Mouse (Mus musculus) ovary, adult 18-20 months (tissue): ENCODE measurements around the gene Soat1.
A peak's percentile ranks its signal among the peaks of the same experiment; 100 is the strongest.

Source experiments
- DNase-seq: peaks from one replicate; pipeline ENCODE4 v3.0.0; 2022; ENCODE audit warnings: low spot score, mixed read lengths

Soat1 gene

DNA sequence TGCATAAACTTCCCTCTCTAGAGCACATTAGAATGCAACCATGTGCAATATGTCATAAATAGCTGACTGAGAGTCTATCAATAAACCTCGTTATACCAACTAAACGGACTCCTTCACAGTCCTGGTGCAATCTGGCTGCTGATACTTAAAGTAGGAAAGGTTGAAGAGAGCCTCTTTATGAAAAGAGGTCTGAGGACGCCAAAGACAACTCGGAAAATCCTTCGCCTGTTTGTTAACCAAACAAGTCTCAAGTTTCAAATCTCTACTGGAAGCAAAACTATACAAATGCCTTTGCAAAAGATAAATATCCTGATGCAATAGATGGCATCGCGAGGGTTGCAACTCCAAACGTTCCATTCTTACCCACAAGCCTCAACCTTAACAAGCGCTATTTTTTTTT is 9.2 kb downstream of the Soat1 start:
- no peak for DNase-seq

DNA sequence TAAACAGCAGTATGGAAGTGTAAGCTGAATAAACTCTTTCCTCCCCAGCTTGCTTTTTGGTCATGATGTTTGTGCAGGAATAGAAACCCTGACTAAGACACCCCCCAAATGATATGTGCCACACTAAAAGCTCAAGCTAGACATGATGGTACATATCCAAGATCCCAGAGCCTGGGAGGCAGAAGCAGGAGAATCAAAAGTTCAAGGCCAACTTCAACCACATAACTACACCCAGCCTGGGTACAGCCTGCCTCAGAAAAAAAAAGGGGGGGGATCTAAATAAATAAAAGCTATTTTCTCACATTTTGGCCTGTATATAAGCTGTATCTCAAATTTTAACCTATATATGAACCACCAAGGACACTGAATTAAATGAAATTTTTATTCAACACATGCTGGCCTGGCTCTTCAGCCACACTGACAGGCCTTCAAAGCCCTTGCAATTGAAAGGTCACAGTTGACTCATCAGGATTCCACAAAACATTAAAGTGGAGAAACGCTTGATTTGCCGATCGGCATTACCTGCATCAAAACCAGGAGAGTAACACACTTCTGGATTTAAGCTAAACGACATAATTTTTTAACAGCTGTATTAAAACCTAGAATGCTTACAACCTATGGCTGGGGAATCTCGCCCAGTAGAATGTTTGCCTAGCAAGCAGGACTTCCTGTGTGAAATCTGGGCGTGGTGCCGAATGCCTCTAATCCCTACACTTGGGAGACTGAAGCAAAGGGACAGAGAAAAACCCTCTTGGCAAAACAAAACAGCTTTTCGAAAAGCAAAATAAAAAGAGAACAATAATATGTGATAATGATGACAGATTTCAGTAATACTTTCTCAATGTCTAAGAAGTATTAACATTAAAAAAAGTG is 9.9 kb downstream of the Soat1 start:
- DNase-seq: no peak

DNA sequence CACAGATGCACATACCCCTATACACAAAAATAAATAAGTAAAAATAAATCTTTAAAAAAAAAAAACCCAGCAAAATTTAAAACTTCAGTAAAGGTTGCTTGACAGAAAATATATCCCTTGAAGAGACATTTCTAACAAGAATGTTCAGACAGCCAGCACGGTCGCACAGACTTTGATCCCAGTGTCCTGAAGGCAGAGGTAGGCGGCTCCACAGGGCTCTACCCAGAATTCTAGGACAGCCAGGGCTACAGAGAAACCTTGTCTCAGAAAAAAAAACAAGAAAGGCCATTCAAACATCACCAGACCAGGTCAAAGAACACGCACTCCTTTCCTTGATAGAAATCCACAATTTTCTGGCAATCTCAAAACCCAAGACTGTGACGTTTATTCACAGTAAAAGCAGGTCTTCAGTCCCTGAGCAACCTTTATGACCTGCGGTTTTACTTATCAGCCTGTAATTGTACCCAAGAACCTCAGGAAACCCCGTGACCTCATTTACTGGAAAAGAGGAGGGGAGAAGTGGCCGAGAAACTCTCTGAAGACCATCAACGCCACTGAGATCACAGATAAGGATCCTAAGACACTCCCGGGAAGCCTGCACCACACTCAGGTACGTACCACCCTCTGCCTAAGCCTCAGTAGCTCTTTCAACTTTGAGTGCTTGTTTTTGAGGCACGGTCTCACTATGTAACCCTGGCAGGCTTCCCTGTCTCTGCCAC is 11.7 kb downstream of the Soat1 start:
- no peak for DNase-seq

DNA sequence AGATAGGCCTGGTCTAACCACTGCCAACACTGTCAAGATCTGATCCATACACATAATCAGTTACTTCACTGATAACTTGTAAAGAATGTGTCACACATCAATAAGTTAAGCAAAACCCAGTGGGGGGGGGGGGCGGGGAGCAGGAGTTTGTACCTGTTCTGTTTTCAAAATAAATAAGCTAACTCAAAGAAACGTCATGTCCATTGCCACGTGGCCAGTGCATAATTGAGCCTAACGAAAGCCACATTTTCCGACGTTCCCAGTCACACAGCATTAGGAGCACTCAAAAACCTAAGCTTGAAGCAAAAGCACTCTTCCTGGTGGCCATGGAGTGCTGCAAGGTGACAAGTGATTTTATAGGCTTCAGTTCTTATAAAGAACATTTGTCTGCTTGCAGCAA is 13.1 kb downstream of the Soat1 start:
- DNase-seq: no peak

DNA sequence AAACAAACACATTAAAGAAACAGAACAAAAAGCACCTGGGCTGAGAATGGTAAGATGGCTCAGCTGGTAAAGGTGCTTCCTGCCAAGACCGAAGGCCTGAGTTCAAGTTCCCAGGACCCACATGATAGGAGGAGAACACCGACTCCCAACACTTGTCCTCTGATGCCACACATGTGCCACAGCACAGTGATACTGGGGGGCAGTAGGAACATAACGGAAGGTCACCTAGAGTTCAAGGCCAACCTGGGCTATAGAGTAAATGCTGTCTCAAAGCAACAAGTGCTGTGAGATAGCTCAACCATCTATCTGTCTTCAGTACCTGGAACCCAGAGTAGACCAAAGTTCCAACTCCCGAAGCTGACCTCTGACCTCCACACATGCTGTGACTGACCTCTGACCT is 13.9 kb downstream of the Soat1 start:
- no peak for DNase-seq

DNA sequence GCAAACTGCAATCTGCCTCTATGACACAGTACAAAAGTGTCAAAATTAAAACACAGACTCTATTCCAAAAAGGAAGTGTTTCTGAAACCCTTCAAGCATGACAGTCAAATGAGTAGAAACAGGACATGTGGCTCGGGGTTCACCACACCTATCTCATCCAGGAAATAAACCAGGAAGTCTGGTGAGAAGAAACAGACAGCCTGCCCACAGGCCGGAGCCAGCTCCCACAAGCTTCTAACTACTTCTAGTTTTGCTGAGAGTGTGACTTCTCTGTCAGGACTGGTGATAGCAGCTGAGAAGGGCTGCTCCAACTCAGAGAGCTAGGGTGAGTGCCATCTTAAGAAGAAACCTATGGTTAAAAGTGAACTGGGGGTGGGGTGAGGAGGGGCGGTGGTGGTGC is 14.4 kb downstream of the Soat1 start:
- no peak for DNase-seq

DNA sequence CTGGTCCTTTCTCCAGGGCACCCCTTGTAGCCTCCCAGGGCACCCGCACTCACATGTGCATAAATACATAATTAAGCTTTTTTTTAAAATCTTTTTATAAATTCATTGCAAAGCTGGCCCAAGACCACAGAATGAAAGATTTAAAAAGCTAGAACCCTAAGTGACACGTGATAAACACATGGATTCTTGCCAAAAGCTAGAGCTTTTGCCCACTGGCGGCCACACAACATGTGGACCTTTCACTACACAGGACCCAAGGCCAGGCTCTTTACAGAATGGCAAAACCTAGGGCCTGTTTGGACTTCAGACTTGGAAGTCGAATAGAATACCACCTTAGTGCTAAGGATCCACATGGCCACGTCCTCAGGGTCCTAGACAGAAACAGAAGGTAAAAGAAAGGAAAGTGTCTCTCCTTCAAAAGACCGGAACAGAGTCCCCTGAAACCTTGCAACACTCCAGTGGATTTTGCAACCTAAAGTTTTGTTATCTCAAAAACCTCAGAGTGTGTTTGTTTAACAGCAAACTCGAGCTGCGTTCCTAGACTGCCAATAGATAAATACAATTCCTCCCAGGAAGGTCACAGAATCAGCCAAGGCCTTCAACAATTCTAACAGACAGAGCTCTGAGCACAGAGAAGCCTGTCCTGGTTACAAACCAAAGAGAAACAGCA is 15.6 kb downstream of the Soat1 start:
- peak; percentile 51 for DNase-seq

DNA sequence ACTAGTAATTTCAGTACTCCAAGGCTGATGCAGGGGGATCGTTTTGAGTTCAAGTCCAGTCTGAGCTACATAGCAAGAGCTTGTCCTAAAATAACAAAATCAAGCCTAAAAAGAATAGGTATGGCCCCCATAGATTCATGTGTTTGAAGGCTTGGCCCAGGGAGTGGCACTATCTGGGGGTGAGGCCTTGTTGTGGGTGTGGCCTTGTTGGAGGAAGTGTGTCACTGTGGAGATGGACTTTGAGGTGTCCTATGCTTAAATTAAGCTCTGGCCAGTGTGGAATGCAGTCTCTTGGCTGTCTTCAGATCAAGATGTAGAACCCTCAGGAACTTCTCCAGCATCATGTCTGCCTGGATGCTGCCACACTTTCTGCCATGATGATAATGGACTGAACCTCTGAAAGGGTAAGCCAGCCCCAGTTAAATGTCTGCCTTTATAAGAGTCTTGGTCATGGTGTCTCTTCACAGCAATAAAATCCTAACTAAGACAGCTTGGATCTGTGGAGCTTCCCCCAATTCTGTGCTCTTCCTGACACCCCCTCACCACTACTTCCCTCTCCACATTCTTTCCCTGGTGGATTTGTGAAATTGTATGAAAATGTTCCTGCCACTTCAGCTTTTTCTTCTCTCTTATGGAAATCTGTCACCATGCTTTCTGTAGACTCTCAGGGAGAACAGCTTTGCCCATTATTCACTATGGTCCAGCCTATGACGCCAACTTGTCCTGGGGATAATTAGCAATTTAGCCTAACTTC is 18.9 kb downstream of the Soat1 start:
- no peak for DNase-seq

DNA sequence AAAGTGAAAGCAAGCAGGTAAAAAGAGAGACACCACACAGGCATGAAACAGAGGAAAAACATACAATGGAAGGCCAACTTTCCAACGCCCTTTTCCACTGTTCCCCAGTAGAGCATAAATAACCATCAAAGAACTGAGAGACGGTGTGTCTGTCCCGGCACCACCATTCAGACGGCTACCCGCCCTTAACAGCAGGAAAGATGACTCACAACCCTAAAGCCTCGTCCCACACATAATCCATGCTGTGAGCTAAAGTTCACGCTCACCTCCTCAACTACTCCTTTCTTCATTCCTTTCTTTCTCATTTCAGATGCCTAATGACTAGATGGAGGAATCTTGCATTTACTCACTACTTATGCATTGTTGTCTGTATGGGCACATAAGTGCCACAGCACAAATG is 19.7 kb downstream of the Soat1 start:
- no peak for DNase-seq

DNA sequence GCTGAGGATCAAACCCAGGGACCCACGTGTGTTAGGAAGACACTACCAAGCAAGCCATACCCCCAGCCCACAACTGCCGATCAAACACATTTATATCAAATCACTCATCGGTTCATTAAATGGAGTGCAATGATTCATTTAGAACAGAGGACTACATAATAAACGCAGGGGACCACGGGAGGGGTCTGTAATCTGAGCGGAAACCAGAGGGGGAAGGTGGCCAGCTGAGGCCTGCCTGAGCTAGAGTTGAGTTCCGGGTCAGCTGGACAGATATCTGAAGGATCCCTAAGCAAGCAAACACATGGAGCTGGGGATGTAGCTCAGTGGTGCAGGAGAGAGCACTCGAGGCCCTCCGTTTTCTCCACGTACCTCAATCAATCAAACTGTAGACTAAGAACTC is 20.3 kb downstream of the Soat1 start:
- DNase-seq: no peak

DNA sequence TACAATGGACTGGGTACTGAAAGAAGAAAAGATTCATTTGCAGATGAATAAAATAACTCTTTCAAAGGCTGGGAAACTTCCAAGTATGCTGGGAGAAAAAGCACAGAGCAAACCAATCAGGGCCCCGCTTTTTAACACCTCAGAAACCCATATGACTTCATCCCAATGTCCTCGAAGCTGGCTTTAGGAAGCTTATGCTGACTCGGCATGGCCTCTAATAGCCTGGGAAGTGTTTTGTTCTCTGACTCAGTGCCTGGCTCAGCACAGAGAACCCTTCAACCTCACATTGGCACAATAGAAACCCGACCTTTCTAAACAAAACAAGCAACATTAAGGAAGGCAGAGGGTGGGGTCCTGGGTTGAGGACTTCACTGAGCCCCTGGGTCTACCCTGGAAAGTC is 23.7 kb downstream of the Soat1 start:
- DNase-seq: no peak

DNA sequence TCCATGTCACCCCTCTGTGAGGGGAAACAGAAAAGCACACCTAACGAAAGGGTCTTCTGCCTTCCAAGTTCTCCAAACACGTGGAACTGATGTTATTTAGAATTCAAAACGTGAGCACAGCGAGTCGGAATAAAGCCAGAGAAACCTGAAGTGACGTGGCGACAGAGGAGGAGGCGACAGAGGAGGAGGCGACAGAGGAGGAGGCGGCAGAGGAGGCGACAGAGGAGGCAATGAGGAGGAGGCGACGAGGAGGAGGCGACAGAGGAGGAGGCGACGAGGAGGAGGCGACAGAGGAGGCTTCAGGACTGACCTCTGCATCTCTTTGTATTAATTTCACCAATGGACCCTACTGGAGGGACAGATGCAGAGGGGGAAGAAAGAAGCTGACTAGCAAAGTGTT is 24.4 kb downstream of the Soat1 start:
- DNase-seq: no peak

DNA sequence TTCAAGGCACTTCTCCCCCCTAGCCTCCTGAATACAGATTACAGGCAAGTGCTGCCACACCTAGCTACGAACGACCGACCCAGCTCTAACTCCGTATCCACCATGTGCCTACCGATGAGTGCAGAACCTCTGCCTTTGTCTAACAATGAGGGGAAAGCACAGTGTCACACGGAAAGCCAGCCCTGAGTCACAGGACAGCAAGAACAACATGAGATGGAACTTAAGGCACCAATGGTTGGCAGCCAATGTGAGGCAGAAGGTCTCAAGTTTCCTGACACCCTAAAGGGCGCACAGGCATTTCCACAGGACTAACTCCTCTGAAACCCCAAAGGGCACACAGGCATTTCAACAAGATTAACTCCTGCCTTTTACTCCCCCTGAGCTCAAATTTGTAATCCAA is 25.0 kb downstream of the Soat1 start:
- DNase-seq: no peak

DNA sequence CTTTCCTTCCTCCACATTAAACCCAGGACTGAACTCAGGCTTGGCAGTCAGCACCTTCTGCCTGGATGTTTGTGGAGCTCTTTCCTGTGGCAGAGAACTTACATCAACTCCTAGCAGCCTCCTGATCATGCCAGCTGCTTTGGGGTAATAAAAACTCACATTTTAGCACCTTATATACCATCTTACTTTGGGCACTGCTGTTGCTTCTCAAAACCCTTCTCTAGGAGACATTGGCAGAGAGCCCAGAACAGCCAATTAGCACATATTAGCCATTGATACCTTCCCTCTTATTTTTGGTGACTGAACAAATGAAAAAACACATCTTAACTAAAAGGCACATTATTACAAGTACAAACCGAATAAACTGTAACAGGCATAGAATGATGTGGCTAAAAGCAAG is 29.1 kb downstream of the Soat1 start:
- DNase-seq: no peak

DNA sequence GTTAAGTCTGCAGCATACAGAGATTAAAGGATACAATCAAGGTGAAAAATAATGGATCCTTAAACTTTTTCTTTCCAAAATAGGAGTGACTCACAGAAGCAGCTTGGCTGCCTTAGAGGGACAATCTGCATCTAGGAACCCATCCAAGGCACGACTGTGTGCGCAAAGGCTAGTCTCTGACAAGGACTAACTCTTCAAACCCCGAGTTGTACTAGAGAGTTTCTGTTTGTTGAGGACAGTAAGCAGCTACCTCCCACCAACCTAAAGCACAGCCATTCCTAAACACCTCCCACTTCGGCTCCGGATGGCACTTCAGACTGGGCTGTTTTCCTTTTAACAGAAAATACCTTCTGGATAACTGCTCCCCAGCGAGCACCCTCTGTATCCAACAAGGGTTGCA is 31.4 kb downstream of the Soat1 start:
- peak; percentile 50 for DNase-seq

DNA sequence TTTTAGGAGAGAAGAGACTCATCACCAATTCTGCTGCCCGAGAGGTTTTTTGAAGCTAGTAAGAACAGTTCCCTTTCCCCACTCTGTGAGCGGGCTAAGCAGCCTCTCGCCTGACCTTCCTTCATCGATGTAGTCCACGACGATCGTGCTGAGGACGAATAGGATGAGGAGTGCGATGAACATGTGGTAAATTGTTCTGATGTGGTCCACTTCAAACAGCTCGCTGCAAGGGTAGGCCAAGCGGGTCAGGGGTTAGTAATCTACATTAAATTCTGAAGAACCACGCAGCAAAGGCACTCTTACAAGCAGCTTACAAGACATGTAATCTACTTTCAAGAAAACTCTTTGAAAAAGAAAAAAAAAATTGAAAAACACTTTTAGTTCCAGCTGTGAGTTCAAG is 31.9 kb downstream of the Soat1 start:
- DNase-seq: no peak

DNA sequence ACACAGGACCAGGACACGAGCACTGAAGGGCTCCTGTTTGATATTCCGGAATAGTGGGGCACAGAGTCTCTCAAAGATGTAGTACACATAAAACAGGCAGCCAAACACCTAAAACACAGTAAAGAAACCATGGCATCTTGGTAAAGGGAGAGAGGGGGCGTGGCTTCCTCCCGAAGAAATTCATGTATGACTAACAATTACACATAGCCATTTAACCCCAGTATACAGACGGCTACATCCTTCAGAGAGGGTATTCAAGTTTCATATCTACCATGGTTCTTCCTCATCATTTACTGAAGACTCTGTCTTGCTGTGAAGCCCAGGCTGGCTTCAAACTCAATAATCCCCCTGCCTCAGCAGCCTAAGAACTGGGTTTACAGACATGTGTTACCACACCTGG is 36.4 kb downstream of the Soat1 start:
- no peak for DNase-seq

DNA sequence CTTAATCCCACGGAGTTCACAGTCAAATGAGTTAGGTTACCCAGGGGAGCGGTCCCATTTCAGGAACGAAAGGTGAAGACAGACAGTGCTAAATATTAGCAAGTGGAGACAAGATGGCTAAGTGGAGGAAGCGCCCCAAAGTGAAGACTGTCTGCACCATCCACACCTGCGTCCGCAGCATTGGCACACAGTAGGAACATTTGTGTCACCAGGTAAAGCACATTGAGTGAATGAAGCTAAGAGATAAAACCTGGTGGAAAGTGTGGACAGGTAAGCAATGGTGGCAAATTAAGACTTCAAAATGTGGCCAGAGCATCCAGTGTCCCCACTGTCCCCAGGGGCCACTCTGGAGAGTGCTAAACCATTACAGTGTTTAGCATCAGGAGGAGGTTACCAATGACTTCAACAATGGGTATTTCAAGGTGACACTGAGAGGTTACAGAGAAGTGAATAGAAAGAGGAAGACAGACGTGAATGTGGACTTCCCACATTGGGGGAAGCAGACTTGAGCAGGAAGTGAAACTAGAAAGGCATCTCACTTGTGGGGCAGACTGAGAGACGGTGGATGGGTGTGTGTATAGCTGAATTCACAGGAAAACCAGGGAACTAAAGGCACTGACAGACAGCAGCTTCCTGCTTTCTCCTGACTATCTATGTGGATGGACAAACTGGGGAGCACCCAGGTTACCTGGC is 37.0 kb downstream of the Soat1 start:
- no peak for DNase-seq

DNA sequence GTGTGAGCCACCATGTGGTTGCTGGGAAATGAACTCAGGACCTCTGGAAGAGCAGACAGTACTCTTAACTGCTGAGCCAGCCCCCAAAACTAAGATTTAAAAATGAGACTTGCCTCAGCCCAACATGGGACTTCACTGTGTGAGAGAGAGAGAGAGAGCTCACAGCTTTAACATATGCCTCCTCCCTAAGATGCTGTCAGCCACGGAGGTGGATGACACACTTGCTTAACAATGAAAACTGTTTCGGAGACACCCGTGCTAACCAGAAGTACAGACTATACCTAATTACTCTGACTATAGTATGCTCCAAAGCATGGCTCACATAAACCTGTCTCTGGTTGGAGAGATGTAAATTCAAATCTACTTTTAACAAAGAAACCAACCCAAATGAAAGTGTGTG is 40.6 kb downstream of the Soat1 start:
- no peak for DNase-seq

DNA sequence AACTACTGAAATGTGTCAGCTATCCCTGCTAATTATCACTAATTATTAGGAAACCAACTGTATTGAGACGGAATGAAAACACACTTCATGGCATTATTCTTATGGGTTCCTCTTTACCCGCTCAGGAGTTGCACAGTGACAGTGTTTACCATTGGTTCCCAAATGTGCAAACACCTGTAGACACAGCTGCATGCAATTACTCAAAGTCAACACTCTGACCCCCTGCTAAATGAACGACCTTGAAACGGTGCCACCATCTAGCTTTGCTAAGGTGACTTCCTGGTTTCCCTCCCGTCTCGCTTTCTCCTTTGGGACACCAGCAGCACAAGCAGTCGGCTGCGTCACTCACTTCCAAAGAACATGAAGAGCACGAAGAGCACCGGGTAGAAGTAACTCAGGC is 41.6 kb downstream of the Soat1 start:
- no peak for DNase-seq

DNA sequence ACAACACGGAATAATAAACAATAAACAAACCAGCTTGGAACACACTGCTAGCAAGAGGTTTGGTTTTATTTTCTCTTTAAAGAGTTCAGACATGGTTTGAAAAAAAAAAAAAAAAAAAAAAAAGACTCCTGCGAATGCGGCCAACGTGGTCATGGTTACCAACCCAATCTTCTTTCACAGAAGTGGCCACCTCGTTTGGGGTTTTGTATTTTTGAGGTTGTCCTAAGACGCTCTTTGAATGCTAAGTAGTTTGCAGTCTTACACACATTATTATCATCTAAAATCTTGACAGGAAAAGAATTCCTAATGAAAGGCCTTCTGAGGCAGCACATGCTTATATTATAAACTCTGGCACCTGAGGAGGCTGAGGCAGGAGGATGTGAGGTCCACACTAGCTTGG is 45.7 kb downstream of the Soat1 start:
- no peak for DNase-seq

DNA sequence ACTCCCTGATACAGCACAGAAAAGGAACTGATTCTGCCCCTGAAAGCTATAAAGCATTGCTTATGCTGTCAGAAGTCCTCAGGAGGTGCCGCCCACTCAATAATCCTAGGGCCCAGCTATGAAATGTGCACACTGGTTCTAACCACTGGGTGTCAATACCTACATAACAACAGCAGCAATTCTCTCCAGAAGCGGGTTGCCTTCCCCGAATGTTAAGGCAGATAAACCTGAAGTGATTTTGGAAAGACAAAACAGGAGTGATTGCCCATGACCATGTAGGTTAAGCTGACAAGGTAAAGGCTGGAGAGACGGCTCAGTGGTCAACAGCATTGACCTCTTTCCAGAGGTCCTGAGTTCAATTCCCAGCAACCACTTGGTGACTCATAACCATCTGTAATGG is 48.4 kb downstream of the Soat1 start:
- no peak for DNase-seq
